Mouse (Mus musculus) forelimb bud, embryonic 11.5 days (tissue): Measurements from ENCODE around the gene Fbxo31.

Source experiments
- DNase-seq: peaks from one replicate; pipeline ENCODE4 v3.0.0-alpha.2; 2012; ENCODE audit warnings: low read depth, low spot score

The Fbxo31 gene

GRCm38 (mm10) chr8:121589205-121589726, 10.7 kb upstream of the Fbxo31 start:
- no peak for DNase-seq

GRCm38 (mm10) chr8:121588750-121589149, 10.1 kb upstream of the Fbxo31 start:
- DNase-seq, result no peak

- peak; percentile 98 for DNase-seq
Observed at GRCm38 (mm10) chr8:121585159-121585825, 6.7 kb upstream of the Fbxo31 start.

GRCm38 (mm10) chr8:121584730-121585129, 6.1 kb upstream of the Fbxo31 start:
- DNase-seq, result no peak

GRCm38 (mm10) chr8:121583653-121584052, 5.0 kb upstream of the Fbxo31 start:
- DNase-seq, result no peak

GRCm38 (mm10) chr8:121580465-121580864, 1.9 kb upstream of the Fbxo31 start:
- no peak for DNase-seq

- peak; percentile 17 for DNase-seq
Observed at GRCm38 (mm10) chr8:121577751-121578675, 593 bp downstream of the Fbxo31 start.

GRCm38 (mm10) chr8:121575661-121576060, 2.9 kb downstream of the Fbxo31 start:
- no peak for DNase-seq

- DNase-seq, result no peak
Observed at GRCm38 (mm10) chr8:121573275-121573674, 5.3 kb downstream of the Fbxo31 start.

GRCm38 (mm10) chr8:121572121-121572520, 6.5 kb downstream of the Fbxo31 start:
- DNase-seq, result no peak

GRCm38 (mm10) chr8:121570801-121571200, 7.8 kb downstream of the Fbxo31 start:
- no peak for DNase-seq

- DNase-seq, result no peak
Observed at GRCm38 (mm10) chr8:121570335-121570734, 8.3 kb downstream of the Fbxo31 start.

GRCm38 (mm10) chr8:121568321-121568720, 10.3 kb downstream of the Fbxo31 start:
- DNase-seq, result no peak

GRCm38 (mm10) chr8:121563701-121564100, 14.9 kb downstream of the Fbxo31 start:
- no peak for DNase-seq

GRCm38 (mm10) chr8:121562941-121563351, 15.7 kb downstream of the Fbxo31 start:
- DNase-seq, result no peak

GRCm38 (mm10) chr8:121561636-121562345, 16.8 kb downstream of the Fbxo31 start:
- no peak for DNase-seq

- DNase-seq, result no peak
Observed at GRCm38 (mm10) chr8:121560432-121561100, 18.0 kb downstream of the Fbxo31 start.

- no peak for DNase-seq
Observed at GRCm38 (mm10) chr8:121559801-121560200, 18.8 kb downstream of the Fbxo31 start.

GRCm38 (mm10) chr8:121558538-121558937, 20.1 kb downstream of the Fbxo31 start:
- DNase-seq, result no peak

- DNase-seq, result no peak
Observed at GRCm38 (mm10) chr8:121557746-121558145, 20.9 kb downstream of the Fbxo31 start.

- no peak for DNase-seq
Observed at GRCm38 (mm10) chr8:121553831-121554475, 24.7 kb downstream of the Fbxo31 start.
